ENCODE assay signal across 33 mouse cellular contexts in genomic region chr11:66892536-66892935, GRCm38 (mm10). TPM values are rescaled to one million over a fixed set of nuclear protein-coding genes. Genes with fewer than 3 reads are reported as not detected.
DNase-seq lines count a peak whose midpoint lies in the region; ATAC-seq lines count a peak whose summit lies in the region.
"Had no signal": no experiment of that assay in that cellular context is flagged by ENCODE, and none has a peak within 500 bp of the region (broad histone marks: within the 10 kb centered on the region; RNA-seq: fewer than 3 reads in every experiment).

No protein-coding gene starts in this region.

- no peak for ATAC-seq in hindbrain, embryonic 13.5 days (ENCODE audit: low FRiP score)
- ATAC-seq in midbrain, embryonic 13.5 days = peak; percentile 17; the same call in 1 of the 2 replicates
- ATAC-seq in midbrain, embryonic 14.5 days (ENCODE audit: low FRiP score, low TSS enrichment) = no peak
- ATAC-seq: CD4-positive, CD25-positive, alpha-beta regulatory T cell, adult 4 months; forebrain, embryonic 15.5 days; lung, postnatal 0 days had no signal

- no peak for DNase-seq in hindbrain, embryonic 10.5 days (ENCODE audit: low spot score)
- no peak for DNase-seq in midbrain, embryonic 14.5 days
- peak; percentile 63 for DNase-seq in cerebellum, postnatal 10 days
- DNase-seq in retina, postnatal 1 day = peak; percentile 61
- no peak for DNase-seq in heart, postnatal 36 days
- DNase-seq: adrenal gland, postnatal 14 days; heart, postnatal 10 days; kidney, adult 18-20 months; kidney, postnatal 25 days; liver, embryonic 13.5 days; lung, adult 18-20 months; lung, postnatal 4 days; right cerebral cortex, postnatal 4 days; thymus, adult 18-20 months; thymus, postnatal 25 days had no signal

- peak overlapping the region; percentile 47; the same call in 1 of the 2 replicates for H3K27ac ChIP-seq in hindbrain, embryonic 10.5 days
- H3K27ac ChIP-seq in hindbrain, embryonic 13.5 days = no peak overlapping the region
- H3K27ac ChIP-seq in midbrain, embryonic 13.5 days = no peak overlapping the region
- H3K27ac ChIP-seq in midbrain, embryonic 14.5 days (replicated peaks; ENCODE audit: low read depth, low read length) = no peak overlapping the region
- H3K27ac ChIP-seq: embryonic facial prominence, embryonic 13.5 days; forebrain, embryonic 10.5 days; forebrain, embryonic 15.5 days; heart, embryonic 13.5 days; hindbrain, embryonic 12.5 days; kidney, embryonic 15.5 days; layer of hippocampus, adult 2 months; limb, embryonic 10.5 days; limb, embryonic 15.5 days; liver, embryonic 13.5 days; stomach, postnatal 0 days had no signal

- H3K4me3 ChIP-seq in hindbrain, embryonic 10.5 days = no peak overlapping the region
- H3K4me3 ChIP-seq in hindbrain, embryonic 13.5 days = no peak overlapping the region
- no peak overlapping the region for H3K4me3 ChIP-seq in midbrain, embryonic 13.5 days (replicated peaks)
- no peak overlapping the region for H3K4me3 ChIP-seq in midbrain, embryonic 14.5 days (replicated peaks; ENCODE audit: low read depth, low read length)
- H3K4me3 ChIP-seq: embryonic facial prominence, embryonic 13.5 days; forebrain, embryonic 10.5 days; forebrain, embryonic 15.5 days; heart, embryonic 13.5 days; hindbrain, embryonic 12.5 days; kidney, embryonic 15.5 days; layer of hippocampus, adult 2 months; limb, embryonic 10.5 days; limb, embryonic 15.5 days; liver, embryonic 13.5 days had no signal

- intact Hi-C loops in heart, postnatal 36 days (cut with DNase I) = no loop called here

- H3K4me2 ChIP-seq in hindbrain, embryonic 13.5 days = no peak overlapping the region
- H3K4me2 ChIP-seq in midbrain, embryonic 13.5 days (replicated peaks) = no peak overlapping the region
- no peak overlapping the region for H3K4me2 ChIP-seq in midbrain, embryonic 14.5 days (ENCODE audit: low read length)
- H3K4me2 ChIP-seq: embryonic facial prominence, embryonic 13.5 days; forebrain, embryonic 15.5 days; heart, embryonic 13.5 days; hindbrain, embryonic 12.5 days; kidney, embryonic 15.5 days; limb, embryonic 15.5 days; liver, embryonic 13.5 days had no signal

- H3K27me3 ChIP-seq in hindbrain, embryonic 10.5 days (ENCODE audit: insufficient read depth, poor library complexity, severe bottlenecking) = no peaks in the 10 kb centered on the region
- H3K27me3 ChIP-seq in hindbrain, embryonic 13.5 days = no peaks in the 10 kb centered on the region
- H3K27me3 ChIP-seq in midbrain, embryonic 13.5 days = no peaks in the 10 kb centered on the region
- H3K27me3 ChIP-seq in midbrain, embryonic 14.5 days (ENCODE audit: control insufficient read depth, insufficient read depth, low read length) = no peaks in the 10 kb centered on the region
- H3K27me3 ChIP-seq: embryonic facial prominence, embryonic 13.5 days; forebrain, embryonic 15.5 days; hindbrain, embryonic 12.5 days; kidney, embryonic 15.5 days; limb, embryonic 15.5 days; liver, embryonic 13.5 days; megakaryocyte, embryonic 14.5 days had no signal

- 84% methylated on average over 3 of the region's 3 CpGs for WGBS in hindbrain, embryonic 10.5 days
- WGBS in hindbrain, embryonic 13.5 days = 81% methylated on average over 3 of the region's 3 CpGs
- WGBS in midbrain, embryonic 13.5 days = 63% methylated on average over 3 of the region's 3 CpGs
- 73% methylated on average over 3 of the region's 3 CpGs for WGBS in midbrain, embryonic 14.5 days

- H3K9me3 ChIP-seq in hindbrain, embryonic 10.5 days = no peaks in the 10 kb centered on the region
- H3K9me3 ChIP-seq in hindbrain, embryonic 13.5 days = no peaks in the 10 kb centered on the region
- no peaks in the 10 kb centered on the region for H3K9me3 ChIP-seq in midbrain, embryonic 13.5 days
- H3K9me3 ChIP-seq in midbrain, embryonic 14.5 days (ENCODE audit: control insufficient read depth, low read length) = no peaks in the 10 kb centered on the region
- H3K9me3 ChIP-seq: embryonic facial prominence, embryonic 13.5 days; forebrain, embryonic 10.5 days; forebrain, embryonic 15.5 days; heart, embryonic 13.5 days; hindbrain, embryonic 12.5 days; kidney, embryonic 15.5 days; limb, embryonic 10.5 days; limb, embryonic 15.5 days; liver, embryonic 13.5 days had no signal

- no peaks in the 10 kb centered on the region for H3K36me3 ChIP-seq in hindbrain, embryonic 10.5 days
- no peaks in the 10 kb centered on the region for H3K36me3 ChIP-seq in hindbrain, embryonic 13.5 days
- no peaks in the 10 kb centered on the region for H3K36me3 ChIP-seq in midbrain, embryonic 13.5 days
- no peaks in the 10 kb centered on the region for H3K36me3 ChIP-seq in midbrain, embryonic 14.5 days (ENCODE audit: control insufficient read depth, insufficient read depth, low read length)
- H3K36me3 ChIP-seq: embryonic facial prominence, embryonic 13.5 days; forebrain, embryonic 10.5 days; forebrain, embryonic 15.5 days; heart, embryonic 13.5 days; hindbrain, embryonic 12.5 days; kidney, embryonic 15.5 days; limb, embryonic 10.5 days; limb, embryonic 15.5 days; liver, embryonic 13.5 days had no signal

- no peak overlapping the region for H3K9ac ChIP-seq in hindbrain, embryonic 13.5 days
- no peak overlapping the region for H3K9ac ChIP-seq in midbrain, embryonic 13.5 days (replicated peaks)
- no peak overlapping the region for H3K9ac ChIP-seq in midbrain, embryonic 14.5 days (replicated peaks; ENCODE audit: low read length)
- H3K9ac ChIP-seq: embryonic facial prominence, embryonic 13.5 days; forebrain, embryonic 15.5 days; heart, embryonic 13.5 days; hindbrain, embryonic 12.5 days; kidney, embryonic 15.5 days; limb, embryonic 15.5 days; liver, embryonic 13.5 days had no signal

- H3K4me1 ChIP-seq in hindbrain, embryonic 10.5 days (replicated peaks) = peaks cover 5% of the 10 kb centered on the region; the same call in 1 of the 2 replicates
- H3K4me1 ChIP-seq in hindbrain, embryonic 13.5 days (replicated peaks) = no peaks in the 10 kb centered on the region
- H3K4me1 ChIP-seq in midbrain, embryonic 13.5 days (replicated peaks) = 0 out of 2 replicates have a peak, but pooled peaks cover 4% of the 10 kb centered on the region
- no peaks in the 10 kb centered on the region for H3K4me1 ChIP-seq in midbrain, embryonic 14.5 days (ENCODE audit: control insufficient read depth, insufficient read depth, low read length)
- H3K4me1 ChIP-seq: embryonic facial prominence, embryonic 13.5 days; forebrain, embryonic 10.5 days; forebrain, embryonic 15.5 days; heart, embryonic 13.5 days; hindbrain, embryonic 12.5 days; kidney, embryonic 15.5 days; limb, embryonic 10.5 days; limb, embryonic 15.5 days; liver, embryonic 13.5 days; megakaryocyte, embryonic 14.5 days had no signal

RNA-seq across cellular contexts. Expression of gene Pirt, which starts 19.2 kb away (rescaled TPM):
- 0.86 and 1.4 TPM in 2 replicates for polyA plus RNA-seq in hindbrain, embryonic 10.5 days (2016; fragmentation: Nextera tagmentation; extraction: Ambion mirVana)
- polyA plus RNA-seq in hindbrain, embryonic 13.5 days (2015; fragmentation: Nextera tagmentation; extraction: Ambion mirVana) = 8.6 and 10.4 TPM in 2 replicates
- polyA plus RNA-seq in midbrain, embryonic 13.5 days (2015; fragmentation: Nextera tagmentation; extraction: Ambion mirVana) = 0.85 and 1.2 TPM in 2 replicates
- 0.80 and 0.89 TPM in 2 replicates for polyA plus RNA-seq in midbrain, embryonic 14.5 days (2014; fragmentation: Nextera tagmentation; extraction: Ambion mirVana)
- total RNA-seq in heart, postnatal 36 days (2021) = 10 to 100 TPM in 1 of 2 experiments, 1 to 10 TPM in 1; 4.6 to 13.9 TPM
- total RNA-seq: common myeloid progenitor, adult 5-6 weeks; monocyte, adult 5-6 weeks had no signal
- polyA plus RNA-seq: CD4-positive, CD25-positive, alpha-beta regulatory T cell, adult 4 months; forebrain, embryonic 15.5 days; limb, embryonic 10.5 days; liver, embryonic 13.5 days; spleen, adult 2 months had no signal

Comparison
In these comparisons a context has a peak if more than half of its experiments do, and no peak if none do; other contexts are left out.
1. DNase-seq: peak in cerebellum, postnatal 10 days (2 of 2) and retina, postnatal 1 day (single experiment); none in hindbrain, embryonic 10.5 days (single experiment), midbrain, embryonic 14.5 days (single experiment) and heart, postnatal 36 days (0 of 2).